Mouse (Mus musculus): ENCODE data around the gene Sfxn2.
A peak's percentile ranks its signal among the peaks of the same experiment; 100 is the strongest.

The Sfxn2 gene

GRCm38 (mm10) chr19:46637598-46637997 is 64.4 kb downstream of the Sfxn2 start:
- DNase-seq = no peak

- DNase-seq = no peak
Observed at GRCm38 (mm10) chr19:46639053-46639452, 65.9 kb downstream of the Sfxn2 start.

GRCm38 (mm10) chr19:46639496-46639895 is 66.3 kb downstream of the Sfxn2 start:
- no peak for DNase-seq

GRCm38 (mm10) chr19:46640780-46641179 is 67.6 kb downstream of the Sfxn2 start:
- no peak for DNase-seq

- no peak for DNase-seq
Observed at GRCm38 (mm10) chr19:46641420-46642085, 68.4 kb downstream of the Sfxn2 start.

GRCm38 (mm10) chr19:46642136-46642753 is 69.1 kb downstream of the Sfxn2 start:
- DNase-seq = no peak

GRCm38 (mm10) chr19:46643236-46643635 is 70.1 kb downstream of the Sfxn2 start:
- no peak for DNase-seq

GRCm38 (mm10) chr19:46644343-46644792 is 71.2 kb downstream of the Sfxn2 start:
- DNase-seq = no peak

GRCm38 (mm10) chr19:46644793-46645602 is 71.8 kb downstream of the Sfxn2 start:
- peak; percentile 43 for DNase-seq

GRCm38 (mm10) chr19:46646041-46646481 is 72.9 kb downstream of the Sfxn2 start:
- no peak for DNase-seq

GRCm38 (mm10) chr19:46647254-46647653 is 74.1 kb downstream of the Sfxn2 start:
- DNase-seq = no peak

All from retina, postnatal 1 day (tissue).